Mouse (Mus musculus) naive thymus-derived CD4-positive, alpha-beta T cell, adult 2 months (primary cell): ENCODE data around the gene Rbpjl.

Experiments used
- DNase-seq: peaks from one replicate; pipeline ENCODE4 v3.0.0-alpha.2; 2011; ENCODE audit warnings: low read depth

Gene Rbpjl

DNA sequence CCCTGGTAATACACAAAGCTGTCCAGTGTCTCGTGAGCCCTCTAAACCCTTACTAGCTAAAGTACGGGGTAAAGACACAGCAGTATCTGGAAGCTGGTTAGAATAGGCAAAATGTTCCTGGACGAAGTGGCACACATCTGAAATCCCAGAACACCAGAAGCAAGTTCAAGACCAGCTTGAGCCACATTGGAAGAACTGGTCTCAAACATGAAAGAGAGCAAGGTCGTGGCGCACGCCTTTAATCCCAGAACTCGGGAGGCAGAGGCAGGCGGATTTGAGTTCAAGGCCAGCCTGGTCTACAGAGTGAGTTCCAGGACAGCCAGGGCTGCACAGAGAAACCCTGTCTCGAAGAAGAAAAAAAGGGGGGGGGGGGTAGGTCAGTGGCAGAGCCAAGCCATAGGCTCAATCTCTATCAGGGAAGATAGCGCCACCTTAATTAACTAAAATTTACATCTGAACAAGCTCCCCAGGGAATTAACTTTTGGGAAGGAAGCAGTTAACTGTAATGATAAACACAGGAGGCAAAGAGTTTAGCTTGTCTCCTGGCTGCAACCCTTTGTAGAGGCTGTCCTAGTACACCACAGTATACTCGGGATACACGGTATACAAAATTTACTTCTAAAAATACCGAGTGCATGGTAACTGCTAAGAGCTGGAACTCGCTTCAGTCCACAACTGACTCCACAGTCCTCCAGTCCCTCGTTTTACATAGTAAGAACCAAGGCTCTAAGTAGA is 27.1 kb downstream of the Rbpjl start:
- DNase-seq = no peak

DNA sequence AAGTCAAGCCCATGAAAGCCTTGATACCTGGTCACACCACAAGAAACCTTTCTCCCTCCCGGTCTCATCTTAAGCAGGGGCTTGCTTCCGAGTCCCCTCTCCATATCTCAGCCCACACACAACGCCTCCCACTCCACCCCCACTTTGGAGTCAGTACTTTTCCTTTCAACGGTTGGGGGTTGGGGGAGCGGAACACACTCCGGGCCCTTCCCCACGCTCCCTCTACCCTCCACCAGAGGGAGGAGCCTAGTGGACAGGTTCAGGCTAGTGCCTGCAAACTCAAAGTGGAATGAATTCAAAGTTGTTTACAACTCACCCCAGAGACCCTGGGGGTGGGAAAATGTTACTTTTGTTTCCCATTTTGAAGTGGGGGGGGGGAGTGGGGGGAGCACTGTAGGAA is 27.8 kb downstream of the Rbpjl start:
- DNase-seq = no peak

DNA sequence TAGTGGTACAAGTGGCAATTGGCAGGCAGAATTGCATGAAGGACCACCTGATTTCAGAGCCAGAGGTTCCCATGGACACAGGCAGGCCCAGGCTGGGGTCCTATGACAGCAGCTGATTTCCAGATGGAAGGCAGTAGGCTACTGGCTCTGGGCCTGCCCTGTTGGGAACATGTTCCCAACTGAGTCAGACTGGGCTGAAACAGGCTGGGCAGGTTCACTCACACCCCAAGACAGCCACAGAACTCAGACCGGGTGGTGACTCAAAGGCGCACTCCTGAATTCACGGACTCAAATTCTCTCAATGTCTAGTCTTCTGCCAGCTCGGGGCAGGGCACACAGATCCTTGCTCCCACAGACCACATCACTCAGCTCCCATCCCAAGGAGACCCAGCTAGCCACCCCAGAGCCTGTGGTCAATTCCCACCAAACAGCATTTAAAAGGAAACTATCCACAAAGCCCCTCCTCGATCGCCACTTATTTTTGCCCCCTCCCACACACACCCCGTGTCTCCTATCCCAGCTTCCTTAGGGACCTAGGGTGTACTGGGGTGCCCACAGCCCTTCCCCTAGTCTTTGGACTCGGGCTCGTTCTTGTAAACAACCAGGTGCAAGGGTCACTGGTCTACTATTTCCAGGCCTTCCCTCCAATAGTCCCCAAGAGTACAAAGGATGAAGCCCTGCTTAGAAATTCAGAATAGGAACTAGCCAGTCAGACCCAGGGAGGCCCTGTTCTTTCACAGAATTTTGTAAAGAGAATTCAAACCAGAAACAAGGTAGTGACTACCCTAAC is 28.9 kb downstream of the Rbpjl start:
- DNase-seq = no peak

DNA sequence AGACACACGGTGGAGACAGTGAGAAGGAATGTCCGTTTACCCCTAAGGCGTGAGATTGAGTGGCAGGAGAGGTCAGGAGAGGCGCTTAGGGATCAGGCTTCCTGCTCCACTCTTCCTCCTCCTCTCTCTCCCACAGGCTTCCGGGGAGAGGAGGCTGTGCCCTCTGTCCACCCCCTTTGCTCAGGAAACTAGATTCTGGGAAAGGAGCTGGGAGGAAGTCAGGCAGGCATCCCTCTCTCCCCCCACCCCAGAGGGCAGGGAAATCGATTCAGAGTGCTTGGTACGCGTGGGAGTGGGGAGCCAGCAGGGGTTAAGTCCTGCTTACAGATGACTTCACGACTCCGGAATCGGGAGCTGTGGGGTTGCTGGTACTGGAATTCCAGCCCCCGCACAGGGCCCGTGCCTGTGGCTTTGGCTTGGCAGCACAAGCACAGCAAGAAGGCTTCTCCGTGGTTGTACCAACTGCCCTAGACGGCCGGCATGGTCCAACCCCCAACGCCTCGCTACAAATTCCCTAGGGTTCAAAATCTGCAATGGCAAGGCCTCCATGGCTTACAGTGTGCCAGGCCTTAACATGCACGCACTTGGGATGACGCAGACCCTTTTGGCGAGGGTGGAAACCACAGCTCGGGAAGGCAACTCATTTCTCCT is 29.7 kb downstream of the Rbpjl start:
- DNase-seq = no peak

DNA sequence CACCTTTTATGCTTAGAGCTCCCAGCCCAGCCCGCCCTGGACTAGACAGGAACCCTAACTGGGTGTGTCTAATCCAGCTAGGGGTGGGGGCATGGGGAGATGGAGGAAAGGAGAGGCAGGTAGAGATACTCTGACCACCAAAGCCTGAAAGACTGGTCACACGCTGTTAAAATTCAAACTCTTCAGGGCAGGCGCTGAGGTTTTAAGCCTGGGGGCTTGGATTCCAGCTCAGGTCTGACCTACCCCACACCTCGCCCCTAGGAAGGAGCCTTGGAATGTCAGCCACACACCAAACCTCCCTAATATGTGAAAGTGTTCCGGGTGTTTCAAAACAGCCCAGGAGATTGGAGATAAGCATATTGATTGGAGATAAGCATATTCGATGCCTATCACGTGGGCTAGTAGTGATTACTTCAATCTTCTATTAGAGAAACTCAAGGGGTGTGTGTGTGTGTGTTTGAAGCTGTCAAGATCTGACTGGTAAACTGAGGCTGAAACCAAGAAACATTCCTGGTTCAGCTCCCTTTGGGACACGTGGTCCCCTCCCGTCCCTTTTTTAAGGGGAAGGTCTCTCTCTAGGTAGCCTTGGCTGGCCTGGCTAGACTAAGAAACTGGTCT is 30.4 kb downstream of the Rbpjl start:
- no peak for DNase-seq

DNA sequence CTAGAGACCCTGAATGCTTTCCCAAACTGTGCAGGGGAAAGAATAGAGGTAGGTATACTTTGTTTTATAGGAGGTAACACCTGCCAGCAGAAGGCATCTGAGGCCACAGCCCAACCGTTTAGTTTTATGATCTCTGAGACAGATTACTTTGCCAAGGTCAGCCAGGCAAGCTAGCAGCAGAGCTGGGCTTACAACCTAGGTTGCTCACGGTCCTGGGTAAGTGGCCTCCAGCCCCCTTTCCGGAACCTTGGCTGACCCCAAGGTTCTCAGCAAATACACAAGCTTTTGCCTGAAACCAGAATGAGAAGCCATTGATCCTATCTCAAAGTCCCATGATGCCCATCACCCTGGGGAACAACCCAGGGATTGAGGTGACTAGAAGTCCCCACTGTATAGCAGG is 31.7 kb downstream of the Rbpjl start:
- no peak for DNase-seq

DNA sequence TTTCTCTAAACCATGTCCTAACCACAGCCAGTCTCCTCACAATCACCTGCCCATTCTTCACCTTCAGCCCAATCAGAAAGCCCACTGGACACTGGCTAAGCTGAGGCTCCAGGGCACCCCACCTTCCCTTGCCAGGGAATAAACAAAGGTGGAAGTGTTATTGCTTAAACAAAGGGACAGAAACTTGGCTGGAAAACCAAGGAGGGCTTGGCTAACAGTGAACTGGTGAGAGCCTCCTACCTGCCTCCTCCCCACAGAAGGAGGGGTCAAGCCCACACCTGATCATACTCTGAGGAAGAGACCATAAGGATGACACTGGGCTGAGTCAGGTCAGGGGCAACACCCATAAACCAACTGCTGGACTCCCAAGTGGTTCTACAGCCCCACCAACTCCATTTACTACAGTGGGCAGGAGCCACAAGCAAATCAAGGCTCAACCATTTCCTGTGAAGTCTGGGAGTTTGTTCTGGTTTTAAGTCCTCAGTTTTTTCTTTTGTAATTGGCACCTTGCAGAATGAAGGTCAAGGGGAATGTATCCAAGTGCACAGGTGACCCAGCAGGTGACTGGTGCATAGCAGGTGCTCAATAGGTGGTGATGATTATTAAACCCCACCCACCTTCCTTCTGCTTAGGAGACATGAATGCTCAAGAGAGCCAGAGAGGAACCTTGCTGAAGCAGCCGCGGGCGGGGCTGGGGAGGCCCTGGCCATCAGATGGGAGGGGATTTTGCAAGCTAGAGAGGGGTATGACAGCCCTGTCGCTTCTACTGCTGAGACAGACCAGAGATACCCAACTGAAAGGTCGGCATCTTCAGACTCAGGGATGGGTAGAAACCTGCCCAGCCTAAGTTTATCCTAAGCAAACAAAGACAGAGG is 32.5 kb downstream of the Rbpjl start:
- no peak for DNase-seq

DNA sequence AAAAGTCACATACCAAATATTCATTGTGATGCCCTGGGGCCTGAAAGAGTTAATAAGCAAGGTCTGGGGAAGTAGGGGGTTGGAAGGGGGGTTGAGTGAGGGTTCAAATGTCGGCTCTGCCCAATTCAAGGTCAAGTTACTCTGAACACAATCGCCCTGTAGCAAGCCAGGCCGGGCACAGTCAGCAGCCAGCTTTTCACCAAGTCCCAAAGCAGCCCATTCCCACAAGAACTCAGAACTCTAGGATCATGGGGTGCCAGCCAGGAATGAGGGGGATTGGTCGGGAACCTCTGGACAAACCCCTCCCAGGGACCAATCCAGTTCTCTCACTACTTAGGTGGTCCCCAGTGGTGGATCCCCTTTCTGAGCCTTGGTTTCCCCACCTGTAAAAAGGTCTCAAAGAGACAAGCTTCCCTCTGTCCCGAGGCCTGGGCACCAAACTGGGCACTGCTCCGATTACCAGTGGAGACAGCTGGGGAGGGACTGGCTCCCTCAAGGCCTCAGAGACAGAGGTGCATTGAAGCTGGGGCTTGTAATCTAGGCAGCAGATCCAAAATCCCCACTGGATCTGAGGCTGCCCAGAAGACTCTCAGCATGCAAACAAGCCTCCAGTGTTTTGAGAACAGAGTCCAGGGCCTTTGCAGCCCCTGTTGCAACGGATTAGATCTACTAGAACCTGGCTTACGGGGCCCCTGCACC is 33.4 kb downstream of the Rbpjl start:
- no peak for DNase-seq

DNA sequence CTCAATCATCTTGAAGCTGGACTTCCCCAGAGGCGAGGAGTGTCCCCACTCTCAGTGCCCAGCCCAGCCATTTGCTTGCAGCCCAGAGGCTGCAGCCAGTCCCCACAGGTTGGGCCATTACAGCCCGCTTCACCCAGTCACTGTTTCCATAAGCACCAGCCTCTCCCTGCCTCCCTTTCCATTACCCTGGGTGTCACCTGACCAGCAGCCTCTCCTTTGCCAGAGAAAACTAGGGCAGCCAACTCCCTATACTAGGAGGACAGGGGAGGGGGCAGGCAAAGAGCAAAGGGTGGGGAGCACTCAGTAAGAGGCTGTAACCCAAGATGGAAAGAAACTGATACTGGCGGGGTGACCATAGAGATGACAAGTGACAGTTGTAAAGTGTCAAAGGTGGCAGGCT is 34.0 kb downstream of the Rbpjl start:
- DNase-seq = no peak

DNA sequence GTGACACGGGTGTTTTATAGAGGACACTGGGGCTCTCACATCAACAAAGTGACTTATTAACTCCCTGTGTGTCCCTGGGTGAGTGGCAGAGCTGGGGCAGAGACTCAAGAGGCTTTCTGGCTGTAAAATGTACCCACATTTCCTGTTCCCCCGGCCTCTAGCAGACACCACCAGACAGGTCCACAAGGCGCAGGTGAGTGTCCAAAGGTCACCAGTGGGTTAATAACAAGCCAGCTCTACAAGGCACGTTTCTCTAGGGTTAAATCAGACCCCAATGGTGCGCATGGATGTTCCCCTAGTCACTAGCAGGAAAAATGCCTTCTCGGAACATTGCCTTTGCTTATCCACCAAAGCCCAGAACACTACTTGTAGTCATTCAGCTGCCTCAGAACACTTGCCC is 34.8 kb downstream of the Rbpjl start:
- DNase-seq = no peak

DNA sequence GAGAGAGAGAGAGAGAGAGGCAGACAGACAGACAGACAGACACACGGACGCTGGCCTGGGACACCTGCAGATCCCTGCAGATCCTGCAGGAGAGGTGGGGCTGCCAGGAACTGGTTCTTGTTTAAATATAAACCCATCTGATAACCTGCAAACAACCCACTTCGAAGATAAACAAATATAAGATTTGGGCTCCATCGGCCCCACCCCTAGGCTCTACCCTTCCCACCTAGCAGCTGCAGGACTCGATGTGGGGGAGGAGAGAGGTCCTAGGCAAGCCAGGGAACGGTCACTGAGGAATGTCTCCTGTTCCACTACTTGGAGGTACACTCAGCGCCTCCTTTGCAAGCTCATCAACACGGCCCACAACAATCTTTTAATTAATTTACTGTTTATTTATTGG is 35.3 kb downstream of the Rbpjl start:
- DNase-seq = no peak

DNA sequence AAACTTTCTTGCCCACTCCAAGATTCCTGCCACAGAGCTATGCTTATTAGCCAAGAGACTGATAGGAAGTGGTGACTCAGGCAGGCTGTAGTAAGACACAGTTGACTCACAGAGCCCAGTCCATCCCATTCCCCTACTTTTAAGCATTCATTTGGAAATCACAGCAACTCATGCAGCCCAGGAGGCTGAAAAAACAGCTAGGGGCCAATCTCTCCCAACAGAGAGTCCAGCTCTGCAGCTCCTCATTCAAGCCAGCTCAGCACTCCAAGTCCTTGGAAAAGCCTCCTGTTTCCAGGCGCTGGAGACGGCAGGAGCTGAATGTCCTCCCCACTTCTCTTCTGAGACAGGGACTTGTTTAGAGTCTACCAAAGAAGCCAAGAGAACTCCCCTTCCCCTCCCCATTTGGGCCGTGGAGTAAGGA is 36.1 kb downstream of the Rbpjl start:
- no peak for DNase-seq

DNA sequence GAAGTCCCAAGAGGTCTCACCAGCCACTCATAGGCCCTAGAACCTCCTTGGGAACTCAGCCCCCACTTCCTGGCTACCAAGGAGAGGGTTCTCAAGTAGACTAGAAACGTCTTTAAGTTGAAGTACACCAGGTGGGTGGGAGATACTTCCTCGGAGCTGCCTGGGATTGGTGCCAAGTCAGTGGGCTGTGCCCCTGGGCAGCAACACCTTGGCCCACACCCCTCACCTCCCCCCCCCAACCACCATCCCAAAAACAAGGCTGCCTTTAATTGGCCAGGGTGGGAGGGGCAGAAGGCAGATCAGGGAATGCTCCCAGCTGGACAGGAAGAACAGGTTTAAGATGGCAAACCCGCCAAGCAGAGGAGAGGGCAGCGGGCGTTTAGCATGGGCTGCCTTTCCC is 37.4 kb downstream of the Rbpjl start:
- DNase-seq = no peak

DNA sequence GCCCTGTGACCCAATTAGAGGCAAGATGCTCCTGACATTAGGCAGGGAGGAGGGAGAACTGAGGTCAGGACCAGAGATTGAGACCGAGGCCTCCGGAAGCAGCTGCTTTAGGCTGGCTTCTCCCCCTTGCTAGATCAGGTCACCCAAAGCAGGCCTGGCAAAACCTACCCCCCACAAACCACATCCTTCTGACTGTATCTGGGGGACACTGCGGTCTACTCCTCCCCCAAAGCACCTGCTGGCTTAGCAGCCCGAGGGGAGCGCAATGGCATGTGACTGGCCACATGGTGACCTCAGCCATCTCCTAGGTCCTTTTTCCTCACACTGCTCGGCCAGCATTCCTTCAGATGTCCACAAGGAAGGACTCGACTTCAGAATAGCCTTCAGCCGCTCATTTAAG is 38.2 kb downstream of the Rbpjl start:
- DNase-seq = no peak

DNA sequence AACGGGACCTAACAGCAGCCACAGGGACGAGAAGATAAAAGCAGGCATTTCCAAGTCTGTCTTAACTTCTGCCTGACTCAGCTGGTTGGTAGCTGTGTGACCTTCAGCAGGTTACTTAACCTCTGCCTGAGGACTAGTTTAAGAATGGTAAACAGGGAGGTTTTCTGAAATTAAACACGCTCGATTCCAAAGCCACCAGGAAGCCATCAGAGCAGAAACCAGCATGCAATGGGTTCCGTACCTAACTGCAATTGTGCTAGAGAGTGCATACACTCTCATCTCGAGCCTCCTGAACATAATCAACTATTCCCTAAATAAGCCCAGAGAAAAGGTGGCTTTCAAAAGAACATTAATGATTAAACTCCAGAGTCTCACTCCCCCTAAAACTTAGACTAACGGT is 38.8 kb downstream of the Rbpjl start:
- no peak for DNase-seq

DNA sequence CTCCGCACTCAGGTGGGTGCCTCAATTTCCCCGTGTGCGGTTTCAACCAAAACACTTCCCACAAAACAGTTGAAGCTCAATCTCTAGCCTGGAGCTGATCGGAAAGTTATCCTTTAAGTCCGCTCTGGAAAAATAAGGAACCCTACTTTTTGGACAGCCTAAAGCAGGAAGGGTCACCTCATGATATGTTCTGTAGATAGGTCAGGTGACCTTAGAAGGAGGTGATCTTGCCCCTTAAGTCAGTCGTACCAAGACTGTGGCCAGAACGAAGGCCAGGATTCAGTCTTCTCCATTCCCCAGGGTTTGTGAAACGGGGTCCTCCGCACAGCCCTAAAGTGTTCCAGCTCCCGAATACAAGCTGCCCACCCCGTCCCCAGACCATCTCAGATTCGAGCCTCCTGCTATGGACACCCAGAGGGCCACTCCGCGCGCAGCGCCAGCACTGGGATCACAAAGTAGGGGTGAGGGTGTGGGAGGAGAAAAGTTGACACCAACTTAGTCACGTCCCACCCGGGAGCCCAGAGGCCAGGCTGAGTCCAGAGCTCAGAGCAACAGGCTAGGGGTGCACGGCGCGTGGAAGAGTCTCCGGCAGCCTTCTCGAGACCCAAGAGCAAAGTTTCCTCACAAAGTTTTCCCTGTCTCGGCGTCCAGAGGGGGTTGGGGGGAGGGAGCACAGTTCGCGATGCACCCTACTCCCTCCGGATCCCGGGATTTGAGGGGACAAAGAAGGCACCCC is 39.5 kb downstream of the Rbpjl start:
- no peak for DNase-seq

DNA sequence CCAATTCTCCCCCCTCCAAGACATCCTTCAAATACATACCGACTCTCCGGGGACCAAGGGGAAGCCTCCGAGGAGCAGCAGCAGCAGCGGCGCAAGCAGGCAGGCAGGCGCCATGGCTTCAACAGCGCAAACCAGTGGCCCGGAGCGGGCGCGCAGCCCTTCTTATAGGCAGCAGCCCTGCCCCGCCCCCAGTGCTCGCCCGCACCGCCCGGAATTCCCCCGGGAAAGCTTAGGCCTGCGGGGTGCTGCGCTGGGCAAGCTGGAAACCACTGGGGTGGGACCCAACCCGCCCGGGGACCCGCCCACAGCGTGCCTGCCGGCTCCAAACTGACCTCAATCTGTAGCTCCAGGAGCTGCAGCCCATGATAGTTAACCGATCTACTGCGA is 40.1 kb downstream of the Rbpjl start:
- no peak for DNase-seq

DNA sequence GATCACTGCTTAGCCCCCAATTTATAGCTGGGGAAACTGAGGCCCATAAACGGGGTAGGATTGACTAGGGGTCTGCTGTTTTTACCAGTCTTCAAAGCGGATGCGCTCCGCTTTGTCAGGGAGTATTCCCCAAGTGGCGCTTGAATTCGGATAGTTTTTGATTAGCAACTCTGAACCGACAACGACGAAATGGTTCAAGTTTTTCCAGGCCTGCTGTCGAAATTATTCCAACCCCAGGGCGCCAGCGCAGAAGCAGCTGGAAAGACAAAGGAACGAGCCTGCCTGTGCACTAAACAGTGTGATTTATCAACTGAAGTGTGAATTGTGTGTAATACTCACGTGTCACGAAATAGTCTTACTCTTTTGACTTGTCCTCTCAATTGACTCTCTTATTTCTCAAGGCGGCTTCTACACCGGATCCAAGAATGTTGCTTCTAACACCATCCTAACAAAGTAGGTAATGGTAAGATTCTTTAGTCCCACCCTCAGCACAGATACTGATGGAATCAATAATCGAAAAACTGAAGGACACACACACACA is 40.6 kb downstream of the Rbpjl start, which contains the start of gene Sdc4:
Gene Sdc4 (minus strand): TSS at position 428 of the 541 bp plus-strand sequence.
- DNase-seq = no peak

DNA sequence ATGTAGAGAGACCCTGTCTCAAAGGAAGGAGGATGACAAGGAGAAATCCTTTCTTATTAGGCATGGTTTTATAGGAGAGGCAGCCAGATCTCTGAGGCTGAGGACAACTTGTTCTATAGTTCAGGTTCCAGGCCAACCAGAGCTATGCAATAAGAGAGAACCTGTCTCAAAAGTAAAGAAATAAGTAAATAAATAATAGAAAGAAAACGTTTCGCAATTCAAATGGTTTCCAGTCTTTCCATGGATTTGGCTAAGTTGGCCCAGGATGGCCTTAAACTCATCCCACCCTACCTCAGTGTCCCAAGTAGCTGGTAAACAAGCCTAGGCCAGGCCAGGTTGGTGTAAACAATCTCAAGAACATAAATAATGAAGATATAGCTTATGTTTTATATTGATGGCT is 41.8 kb downstream of the Rbpjl start:
- DNase-seq = no peak
